Mouse (Mus musculus) stomach, postnatal 0 days (tissue): ENCODE results near the gene Insm1.

Source experiments
- CTCF ChIP-seq: IDR thresholded peaks from 2 replicates; pipeline ENCODE4 v1.5.1; 2016; ENCODE audit warnings: antibody characterized with exemption, low read depth, mild to moderate bottlenecking, moderate library complexity
- EP300 ChIP-seq: optimal IDR thresholded peaks from 2 replicates; pipeline ENCODE3; 2016; ENCODE audit warnings: antibody characterized with exemption

DNA sequence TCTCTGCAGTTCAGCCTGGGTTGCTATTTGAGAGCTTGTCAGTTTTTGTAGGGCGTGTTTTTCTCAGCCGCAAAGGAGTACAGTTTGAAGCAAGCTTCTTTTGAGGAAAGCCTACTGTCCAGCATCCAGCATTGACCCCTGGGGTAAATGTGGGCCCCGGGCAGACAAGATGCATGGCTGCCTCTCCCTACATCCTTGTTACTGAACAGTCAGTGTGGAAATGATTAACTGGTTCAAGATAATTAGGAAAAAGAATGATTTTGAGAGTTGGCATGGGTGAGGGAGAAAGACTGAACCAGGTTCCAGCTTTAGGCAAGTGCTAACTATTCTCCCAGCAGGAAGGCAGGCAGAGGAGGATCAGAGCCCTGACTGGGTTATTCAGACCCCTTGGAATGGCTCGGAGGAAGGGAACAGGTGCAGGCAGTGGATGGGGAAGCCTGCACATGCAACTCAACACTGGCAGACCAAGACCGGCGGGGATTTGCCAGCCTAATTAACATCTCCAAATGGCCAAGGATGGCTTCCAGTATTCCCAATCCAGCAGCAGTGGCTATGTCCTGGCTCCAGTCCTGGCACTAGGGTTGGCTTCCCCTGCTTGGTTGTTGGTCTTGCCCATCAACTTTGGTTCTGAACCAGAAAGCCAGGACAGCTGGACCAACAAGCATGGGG lies 28.6 kb downstream of the Insm1 start:
- no peak for TF ChIP-seq CTCF
- no peak for TF ChIP-seq EP300
